ENCODE assay signal across 24 mouse cellular contexts in the genomic region with DNA sequence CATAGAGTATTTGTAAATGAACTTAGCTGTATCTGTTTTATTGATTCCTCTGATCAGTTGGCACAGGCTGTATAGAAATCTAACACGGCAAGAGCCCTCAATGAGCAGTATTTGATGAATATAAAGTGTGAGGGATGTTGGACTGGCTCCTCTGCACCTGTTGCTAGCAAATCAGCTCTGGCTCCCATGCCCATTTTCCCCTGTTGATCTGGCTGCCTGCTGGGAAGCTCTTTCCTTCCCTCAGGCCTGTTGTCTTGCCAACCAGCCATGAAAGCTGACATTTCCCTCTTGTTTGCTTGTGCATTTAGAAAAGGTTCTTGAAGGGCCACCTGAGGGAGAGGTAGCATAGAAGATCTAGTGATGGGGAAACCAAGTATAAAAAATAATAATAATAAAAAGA.
DNase-seq lines count a peak whose midpoint lies in the region; ATAC-seq and TF ChIP-seq lines count a peak whose summit lies in the region.
"Had no signal": no experiment of that assay in that cellular context is flagged by ENCODE, and none has a peak within 500 bp of the region (broad histone marks: within the 10 kb centered on the region; RNA-seq: fewer than 3 reads in every experiment).

No protein-coding gene starts in this region.

- no peaks in the 10 kb centered on the region for H3K27me3 ChIP-seq in hindbrain, postnatal 0 days (ENCODE audit: insufficient read depth, low read length)
- no peaks in the 10 kb centered on the region for H3K27me3 ChIP-seq in hindbrain, embryonic 12.5 days
- H3K27me3 ChIP-seq: embryonic facial prominence, embryonic 15.5 days; heart, embryonic 15.5 days; hindbrain, embryonic 15.5 days; Patski had no signal

- H3K4me3 ChIP-seq in hindbrain, postnatal 0 days (ENCODE audit: low read length) = no peak overlapping the region
- H3K4me3 ChIP-seq in hindbrain, embryonic 12.5 days = no peak overlapping the region
- H3K4me3 ChIP-seq: embryonic facial prominence, embryonic 15.5 days; erythroblast, embryonic 14.5 days; forebrain, embryonic 10.5 days; heart, adult 2 months; heart, embryonic 15.5 days; hindbrain, embryonic 10.5 days; hindbrain, embryonic 15.5 days had no signal

- H3K27ac ChIP-seq in hindbrain, postnatal 0 days = no peak overlapping the region
- no peak overlapping the region for H3K27ac ChIP-seq in hindbrain, embryonic 12.5 days
- H3K27ac ChIP-seq: embryonic facial prominence, embryonic 15.5 days; forebrain, embryonic 10.5 days; heart, adult 2 months; heart, embryonic 15.5 days; hindbrain, embryonic 10.5 days; hindbrain, embryonic 15.5 days had no signal

- H3K9me3 ChIP-seq in hindbrain, postnatal 0 days (ENCODE audit: low read length) = no peaks in the 10 kb centered on the region
- H3K9me3 ChIP-seq in hindbrain, embryonic 12.5 days (replicated peaks) = no peaks in the 10 kb centered on the region
- H3K9me3 ChIP-seq: embryonic facial prominence, embryonic 15.5 days; forebrain, embryonic 10.5 days; heart, embryonic 15.5 days; hindbrain, embryonic 10.5 days; hindbrain, embryonic 15.5 days had no signal

- no peak for TF ChIP-seq CTCF in hindbrain, postnatal 0 days (IDR thresholded peaks at IDR 0.05; ENCODE audit: low read depth)

- H3K4me1 ChIP-seq in hindbrain, postnatal 0 days (ENCODE audit: insufficient read depth, low read length) = no peaks in the 10 kb centered on the region
- no peaks in the 10 kb centered on the region for H3K4me1 ChIP-seq in hindbrain, embryonic 12.5 days
- H3K4me1 ChIP-seq: embryonic facial prominence, embryonic 15.5 days; heart, embryonic 15.5 days; hindbrain, embryonic 10.5 days; hindbrain, embryonic 15.5 days had no signal

- no peak for ATAC-seq in hindbrain, postnatal 0 days
- no peak for ATAC-seq in hindbrain, embryonic 12.5 days (ENCODE audit: low FRiP score)
- ATAC-seq: activated CD4-positive, CD25-positive, alpha-beta regulatory T cell, adult 4 months; inflammation-experienced regulatory T-cells, adult 6 months; intestine, postnatal 0 days; Patski had no signal

- H3K4me2 ChIP-seq in hindbrain, postnatal 0 days (ENCODE audit: low read depth, low read length) = no peak overlapping the region
- H3K4me2 ChIP-seq in hindbrain, embryonic 12.5 days (replicated peaks) = no peak overlapping the region
- H3K4me2 ChIP-seq: embryonic facial prominence, embryonic 15.5 days; heart, embryonic 11.5 days; heart, embryonic 15.5 days; hindbrain, embryonic 15.5 days had no signal

- H3K9ac ChIP-seq in hindbrain, postnatal 0 days (replicated peaks; ENCODE audit: low read length) = no peak overlapping the region
- H3K9ac ChIP-seq in hindbrain, embryonic 12.5 days = no peak overlapping the region
- H3K9ac ChIP-seq: embryonic facial prominence, embryonic 15.5 days; heart, embryonic 15.5 days; hindbrain, embryonic 15.5 days had no signal

- 24% methylated on average over 1 of the region's 1 CpGs for WGBS in hindbrain, postnatal 0 days
- WGBS in hindbrain, embryonic 12.5 days = 70% methylated on average over 1 of the region's 1 CpGs

- H3K36me3 ChIP-seq in hindbrain, postnatal 0 days (ENCODE audit: insufficient read depth, low read length) = no peaks in the 10 kb centered on the region
- no peaks in the 10 kb centered on the region for H3K36me3 ChIP-seq in hindbrain, embryonic 12.5 days
- H3K36me3 ChIP-seq: embryonic facial prominence, embryonic 15.5 days; forebrain, embryonic 10.5 days; heart, embryonic 15.5 days; hindbrain, embryonic 10.5 days; hindbrain, embryonic 15.5 days had no signal

- peak; percentile 34 to 38 for DNase-seq in cerebellum, postnatal 14 days
- DNase-seq in cerebellum, adult 11-12 months = no peak
- DNase-seq in hindbrain, postnatal 0 days (ENCODE audit: low spot score) = peak; percentile 46
- DNase-seq in right cerebral cortex, postnatal 10 days (ENCODE audit: low spot score in 2 of 2) = peak; percentile 20 to 23
- DNase-seq in right cerebral cortex, postnatal 36 days (ENCODE audit: low spot score in 2 of 2) = no peak
- DNase-seq in retina, postnatal 1 day = peak; percentile 16
- DNase-seq in lung, postnatal 14 days = no peak
- DNase-seq: adrenal gland, postnatal 14 days; cerebellum, adult 9-10 months; gastrocnemius, postnatal 10 days; heart, adult 2 months; heart, postnatal 14 days had no signal

Comparison
In these comparisons a context has a peak if more than half of its experiments do, and no peak if none do; other contexts are left out.
1. DNase-seq: peak in cerebellum, postnatal 14 days (2 of 2), hindbrain, postnatal 0 days (single experiment), right cerebral cortex, postnatal 10 days (2 of 2) and retina, postnatal 1 day (single experiment); none in cerebellum, adult 11-12 months (single experiment), right cerebral cortex, postnatal 36 days (0 of 2) and lung, postnatal 14 days (single experiment).